Comparison of ENCODE assay signal across 13 mouse cellular contexts in genomic region chr11:97980531-97980966, GRCm38 (mm10). TPM values are rescaled to one million over a fixed set of nuclear protein-coding genes. Genes with fewer than 3 reads are reported as not detected.
A peak's percentile ranks its signal among the peaks of the same experiment; 100 is the strongest.
DNase-seq lines count a peak whose midpoint lies in the region; ATAC-seq and TF ChIP-seq lines count a peak whose summit lies in the region.
"Had no signal": no experiment of that assay in that cellular context is flagged by ENCODE, and none has a peak within 500 bp of the region (broad histone marks: within the 10 kb centered on the region; RNA-seq: fewer than 3 reads in every experiment).

No protein-coding gene starts in this region.

- H3K4me3 ChIP-seq in lung, embryonic 14.5 days (ENCODE audit: low read depth, low read length), result no peak overlapping the region
- no peak overlapping the region for H3K4me3 ChIP-seq in limb, embryonic 12.5 days (replicated peaks)
- H3K4me3 ChIP-seq: forebrain, embryonic 13.5 days had no signal

- WGBS in lung, embryonic 14.5 days, result 36% methylated on average over 9 of the region's 9 CpGs
- 9% methylated on average over 9 of the region's 9 CpGs for WGBS in limb, embryonic 12.5 days

- TF ChIP-seq POLR2A in brain, embryonic 14.5 days (IDR thresholded peaks at IDR 0.05; ENCODE audit: borderline replicate concordance, extremely low read depth, insufficient read depth, insufficient read length, poor library complexity, severe bottlenecking), result no peak

- ATAC-seq in lung, embryonic 14.5 days (ENCODE audit: insufficient read depth), result peak; percentile 81; the same call in 1 of the 2 replicates
- no peak for ATAC-seq in limb, embryonic 12.5 days (ENCODE audit: insufficient number of reproducible peaks, insufficient read depth, low FRiP score, low TSS enrichment, low read depth)
- ATAC-seq: forebrain, embryonic 13.5 days; liver, postnatal 0 days had no signal

- H3K4me2 ChIP-seq in lung, embryonic 14.5 days, result no peak overlapping the region
- no peak overlapping the region for H3K4me2 ChIP-seq in limb, embryonic 12.5 days
- H3K4me2 ChIP-seq: forebrain, embryonic 13.5 days had no signal

- no peak for TF ChIP-seq CTCF in lung, embryonic 14.5 days (IDR thresholded peaks at IDR 0.05; ENCODE audit: low read depth)
- no peak for TF ChIP-seq CTCF in brain, embryonic 14.5 days (IDR thresholded peaks at IDR 0.05; ENCODE audit: borderline replicate concordance, extremely low read depth, insufficient read depth, insufficient read length)

- H3K27ac ChIP-seq in lung, embryonic 14.5 days (ENCODE audit: low read depth), result peak overlapping the region; percentile 33; the same call in 1 of the 2 replicates
- H3K27ac ChIP-seq in limb, embryonic 12.5 days, result peak overlapping the region; percentile 14; the same call in 1 of the 2 replicates
- H3K27ac ChIP-seq: forebrain, embryonic 13.5 days; kidney, postnatal 0 days had no signal

- H3K4me1 ChIP-seq in lung, embryonic 14.5 days (ENCODE audit: insufficient read depth), result no peaks in the 10 kb centered on the region
- H3K4me1 ChIP-seq in limb, embryonic 12.5 days (replicated peaks), result peaks cover 15% of the 10 kb centered on the region
- H3K4me1 ChIP-seq: forebrain, embryonic 13.5 days had no signal

- DNase-seq in lung, embryonic 14.5 days, result peak; percentile 66
- DNase-seq in lung, adult 18-20 months, result no peak
- peak; percentile 33 for DNase-seq in brain, embryonic 14.5 days (ENCODE audit: low read depth)
- DNase-seq in gastrocnemius, postnatal 10 days, result peak; percentile 71
- DNase-seq in kidney, adult 18-20 months, result no peak
- no peak for DNase-seq in yolk sac, embryonic 10.5 days (ENCODE audit: low spot score)
- DNase-seq in right cerebral cortex, postnatal 10 days (ENCODE audit: low spot score in 2 of 2), result no peak
- DNase-seq: liver, postnatal 0 days had no signal

- peaks cover 8% of the 10 kb centered on the region for H3K27me3 ChIP-seq in lung, embryonic 14.5 days (ENCODE audit: insufficient read depth, low read length)
- peaks cover 30% of the 10 kb centered on the region for H3K27me3 ChIP-seq in limb, embryonic 12.5 days

- H3K9ac ChIP-seq in lung, embryonic 14.5 days, result no peak overlapping the region
- H3K9ac ChIP-seq in limb, embryonic 12.5 days (replicated peaks), result no peak overlapping the region
- H3K9ac ChIP-seq: forebrain, embryonic 13.5 days; liver, postnatal 0 days had no signal

- no peaks in the 10 kb centered on the region for H3K36me3 ChIP-seq in lung, embryonic 14.5 days (ENCODE audit: insufficient read depth)
- H3K36me3 ChIP-seq in limb, embryonic 12.5 days, result no peaks in the 10 kb centered on the region

- no peaks in the 10 kb centered on the region for H3K9me3 ChIP-seq in lung, embryonic 14.5 days (ENCODE audit: low read depth, low read length)
- H3K9me3 ChIP-seq in limb, embryonic 12.5 days, result no peaks in the 10 kb centered on the region
- H3K9me3 ChIP-seq: forebrain, embryonic 13.5 days; G1E had no signal

RNA-seq across cellular contexts. Expression of gene Plxdc1, which starts 5.7 kb away (rescaled TPM):
- 0.53 and 0.64 TPM in 2 replicates for polyA plus RNA-seq in lung, embryonic 14.5 days (2014; fragmentation: Nextera tagmentation; extraction: Ambion mirVana)
- polyA plus RNA-seq in brain, embryonic 14.5 days (2012; rRNA removed), result 0.67 and 0.90 TPM in 2 replicates
- 10 to 100 TPM in 1 of 2 experiments, 1 to 10 TPM in 1; 8.3 to 10.7 TPM for total RNA-seq in gastrocnemius, postnatal 10 days (2021)
- polyA plus RNA-seq in limb, embryonic 12.5 days (2016; fragmentation: Nextera tagmentation; extraction: Ambion mirVana), result 0.12 TPM in 1 of 2 replicates, not detected in the other
- polyA plus RNA-seq: neural tube, embryonic 11.5 days had no signal

RNA-seq across cellular contexts. Expression of gene Arl5c, which starts 15.4 kb away (rescaled TPM):
- polyA plus RNA-seq in lung, embryonic 14.5 days (2014; fragmentation: Nextera tagmentation; extraction: Ambion mirVana), result 11.4 and 11.5 TPM in 2 replicates
- polyA plus RNA-seq in brain, embryonic 14.5 days (2012; rRNA removed), result 0.89 and 1.1 TPM in 2 replicates
- 1 to 10 TPM in 1 of 2 experiments, under 1 TPM in 1; 0.82 to 1.8 TPM for total RNA-seq in gastrocnemius, postnatal 10 days (2021)
- 5.9 and 7.1 TPM in 2 replicates for polyA plus RNA-seq in limb, embryonic 12.5 days (2016; fragmentation: Nextera tagmentation; extraction: Ambion mirVana)
- polyA plus RNA-seq: G1E had no signal

RNA-seq across cellular contexts. Expression of gene Cacnb1, which starts 42.3 kb away (rescaled TPM):
- polyA plus RNA-seq in lung, embryonic 14.5 days (2014; fragmentation: Nextera tagmentation; extraction: Ambion mirVana), result 5.4 and 5.5 TPM in 2 replicates
- polyA plus RNA-seq in brain, embryonic 14.5 days (2012; rRNA removed), result 60.8 and 90.1 TPM in 2 replicates
- total RNA-seq in gastrocnemius, postnatal 10 days (2021), result 100 to 1,000 TPM; 313 to 347 TPM
- 13.2 and 16.0 TPM in 2 replicates for polyA plus RNA-seq in limb, embryonic 12.5 days (2016; fragmentation: Nextera tagmentation; extraction: Ambion mirVana)

RNA-seq across cellular contexts. Expression of gene Rpl19, which starts 46.0 kb away (rescaled TPM):
- 1,155 and 1,171 TPM in 2 replicates for polyA plus RNA-seq in lung, embryonic 14.5 days (2014; fragmentation: Nextera tagmentation; extraction: Ambion mirVana)
- polyA plus RNA-seq in brain, embryonic 14.5 days (2012; rRNA removed), result 1,103 and 1,209 TPM in 2 replicates
- 100 to 1,000 TPM; 848 to 925 TPM for total RNA-seq in gastrocnemius, postnatal 10 days (2021)
- 1,014 and 1,051 TPM in 2 replicates for polyA plus RNA-seq in limb, embryonic 12.5 days (2016; fragmentation: Nextera tagmentation; extraction: Ambion mirVana)

Comparison
In these comparisons a context has a peak if more than half of its experiments do, and no peak if none do; other contexts are left out.
1. DNase-seq: peak in lung, embryonic 14.5 days (single experiment), brain, embryonic 14.5 days (single experiment) and gastrocnemius, postnatal 10 days (single experiment); none in lung, adult 18-20 months (0 of 2), kidney, adult 18-20 months (single experiment), yolk sac, embryonic 10.5 days (single experiment) and right cerebral cortex, postnatal 10 days (0 of 2).